Mouse (Mus musculus) cerebral cortex, adult 2 months (tissue): ENCODE results near the gene Gjb3.

ENCODE experiments used
- WGBS: fragments of 180-500 bp; shearing (Covaris S2); methylation state at CpG from one replicate; pipeline ENCODE4 v1.1.7; 2018; 5-methylcytosine and 5-hydroxymethylcytosine counted together

Gene Gjb3

DNA sequence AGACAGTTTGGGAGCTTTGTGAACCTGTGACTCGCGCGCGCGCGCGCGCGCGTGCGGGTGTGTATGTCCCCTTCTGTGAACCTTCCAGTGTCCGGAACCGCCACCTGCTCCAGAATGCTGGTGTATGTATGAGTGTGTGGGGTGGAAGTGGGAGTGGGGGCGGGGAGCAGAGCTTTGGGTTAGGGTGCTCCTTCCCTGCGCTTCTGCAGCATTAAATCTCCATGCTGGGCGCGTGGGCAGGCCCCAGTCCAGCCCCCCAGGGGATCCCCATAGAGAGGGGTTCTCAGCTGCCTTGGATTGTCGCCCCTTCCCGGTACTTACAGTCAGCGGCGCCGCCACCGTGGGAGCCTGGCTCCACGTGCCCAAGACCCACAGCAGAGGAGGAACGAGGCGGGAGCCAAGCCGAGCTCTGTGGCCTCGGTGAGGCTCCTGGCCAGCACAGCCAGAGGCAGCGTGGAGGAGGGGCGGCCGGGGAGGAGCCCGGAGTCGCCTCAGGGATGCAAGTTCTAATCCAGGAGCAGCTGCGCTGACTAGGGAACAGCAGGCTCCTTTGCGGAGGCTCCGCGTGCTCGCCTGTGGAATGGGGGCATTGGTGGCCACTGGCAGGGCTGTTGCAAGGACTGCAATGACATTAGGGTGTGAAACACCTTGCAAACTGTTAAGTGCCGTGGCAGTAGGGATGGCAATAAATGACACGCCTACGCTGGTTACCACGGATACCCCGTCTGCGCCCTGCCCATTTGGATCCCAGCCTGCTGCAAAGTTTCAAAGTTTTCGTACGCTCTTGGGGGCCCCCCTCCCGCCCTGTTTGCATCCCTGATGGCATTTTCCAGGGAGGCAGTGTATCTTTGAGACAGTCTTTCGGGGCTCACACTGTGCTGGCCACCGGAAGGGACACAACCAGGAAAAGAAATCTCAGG is at the start of gene Gjb3:
Gene Gjb3 (minus strand): TSS at position 664 of the 920 bp plus-strand sequence.
- 2% methylated on average over 49 of the region's 49 CpGs for WGBS

GRCm38 (mm10) chr4:127377344-127377743 is 46.7 kb upstream of the Gjb3 start:
- WGBS = 34% methylated on average over 4 of the region's 4 CpGs

GRCm38 (mm10) chr4:127375541-127376177 is 45.0 kb upstream of the Gjb3 start:
- WGBS = 47% methylated on average over 17 of the region's 17 CpGs

DNA sequence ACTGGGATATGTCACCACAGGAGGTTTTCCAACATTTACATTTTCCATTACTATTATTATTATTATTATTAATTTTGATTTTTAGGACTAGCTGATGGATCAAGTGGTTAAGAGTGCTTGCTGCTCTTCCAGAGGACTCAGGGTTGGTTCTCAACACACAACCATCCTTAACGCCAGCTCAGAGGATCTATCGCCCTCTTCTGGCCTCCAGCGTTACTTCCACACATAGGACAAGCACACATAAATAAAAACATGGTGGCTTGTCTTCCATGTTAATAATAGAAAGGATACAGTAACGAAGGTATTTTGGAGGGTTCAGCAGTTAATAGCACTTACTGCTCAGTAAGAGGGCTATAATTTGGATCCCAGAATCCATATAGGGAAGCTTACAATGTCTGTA is 44.0 kb upstream of the Gjb3 start:
- 83% methylated on average over 4 of the region's 4 CpGs for WGBS

DNA sequence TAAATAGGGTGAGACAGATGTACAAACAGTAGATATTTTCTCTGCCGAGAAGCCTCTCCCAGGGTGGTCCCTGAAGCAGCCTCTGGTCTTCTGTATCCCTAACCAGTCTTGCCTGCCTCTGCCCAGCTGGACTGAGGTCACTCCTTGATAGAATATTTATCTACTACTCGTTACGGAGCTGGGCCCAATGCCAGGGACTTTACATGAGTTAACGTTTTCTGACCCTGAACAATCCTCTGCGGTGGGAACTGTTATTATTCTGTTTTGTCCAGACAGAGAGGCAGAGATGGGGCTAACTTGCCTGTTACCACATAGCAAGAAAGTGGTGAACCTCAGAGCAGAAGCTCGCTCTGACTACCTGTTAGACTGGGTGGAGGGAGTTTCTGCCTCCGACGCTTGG is 42.8 kb upstream of the Gjb3 start:
- WGBS = 68% methylated on average over 8 of the region's 8 CpGs

GRCm38 (mm10) chr4:127371546-127371945 is 40.9 kb upstream of the Gjb3 start:
- WGBS = 82% methylated on average over 5 of the region's 5 CpGs

DNA sequence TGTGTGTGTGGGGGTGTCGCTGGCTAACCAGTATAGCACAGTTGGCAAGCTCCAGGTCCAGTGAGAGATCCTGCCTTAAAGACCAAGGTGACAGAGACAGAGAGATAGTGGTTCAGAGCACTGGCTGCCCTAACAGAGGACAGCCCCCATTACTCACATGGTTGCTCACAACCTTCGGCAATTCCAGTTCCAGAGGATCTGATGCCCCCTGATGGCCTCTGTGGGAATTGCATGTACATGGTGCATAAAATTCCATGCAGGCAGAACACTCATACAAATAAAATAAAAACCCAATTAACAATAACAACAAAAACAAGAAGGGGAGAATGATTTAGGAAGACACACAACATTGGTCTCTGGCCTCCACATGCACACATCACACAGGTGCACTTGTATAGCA is 39.8 kb upstream of the Gjb3 start:
- 61% methylated on average over 2 of the region's 2 CpGs for WGBS

- WGBS = 23% methylated on average over 13 of the region's 13 CpGs
These were observed 37.8 kb upstream of the Gjb3 start for GRCm38 (mm10) chr4:127368379-127368973.

- WGBS = 55% methylated on average over 4 of the region's 4 CpGs
These were observed 35.2 kb upstream of the Gjb3 start for GRCm38 (mm10) chr4:127365834-127366233.

GRCm38 (mm10) chr4:127365433-127365832 is 34.8 kb upstream of the Gjb3 start:
- WGBS = 59% methylated on average over 5 of the region's 5 CpGs

- 75% methylated on average over 6 of the region's 6 CpGs for WGBS
These were observed 33.8 kb upstream of the Gjb3 start for GRCm38 (mm10) chr4:127364431-127364830.

DNA sequence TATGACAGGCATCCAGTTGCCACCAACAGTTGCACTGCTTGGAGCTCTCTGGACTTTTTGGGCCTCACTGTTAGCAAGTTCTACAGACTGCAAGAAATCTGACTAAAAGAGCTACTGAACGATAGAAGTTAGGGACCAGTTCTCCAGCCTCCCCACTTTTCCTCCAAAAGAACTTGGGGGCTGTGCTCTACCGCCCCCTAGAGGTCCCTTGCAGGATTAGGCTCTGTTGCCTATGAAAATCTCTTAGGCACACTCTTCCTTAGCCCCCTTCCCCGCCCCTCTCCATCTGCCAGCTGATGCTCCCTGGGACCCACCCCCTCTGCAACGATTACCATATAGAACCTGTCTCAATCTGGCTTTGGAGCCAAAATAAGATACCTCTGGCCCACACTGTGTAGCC is 32.7 kb upstream of the Gjb3 start:
- 64% methylated on average over 4 of the region's 4 CpGs for WGBS

DNA sequence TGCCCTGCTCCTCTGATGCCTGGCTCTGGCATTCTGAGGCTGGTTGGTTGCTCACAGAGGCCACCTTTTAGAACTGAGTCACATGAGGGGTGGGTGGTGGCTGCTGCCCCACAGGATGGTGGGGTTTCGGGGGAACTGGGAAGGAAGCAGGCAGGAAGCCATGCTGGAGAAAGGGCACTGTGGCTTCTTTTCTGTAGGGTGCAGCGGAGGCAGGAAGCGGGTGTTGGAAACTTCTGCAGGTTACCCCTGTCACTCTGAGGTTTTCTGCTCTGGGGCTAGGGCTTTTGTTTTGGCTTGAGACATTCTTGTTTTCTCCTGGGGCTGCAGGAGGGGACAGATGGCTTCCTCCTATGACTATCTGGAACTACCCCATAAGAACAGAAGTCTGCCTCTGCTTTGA is 31.9 kb upstream of the Gjb3 start:
- 72% methylated on average over 3 of the region's 3 CpGs for WGBS

DNA sequence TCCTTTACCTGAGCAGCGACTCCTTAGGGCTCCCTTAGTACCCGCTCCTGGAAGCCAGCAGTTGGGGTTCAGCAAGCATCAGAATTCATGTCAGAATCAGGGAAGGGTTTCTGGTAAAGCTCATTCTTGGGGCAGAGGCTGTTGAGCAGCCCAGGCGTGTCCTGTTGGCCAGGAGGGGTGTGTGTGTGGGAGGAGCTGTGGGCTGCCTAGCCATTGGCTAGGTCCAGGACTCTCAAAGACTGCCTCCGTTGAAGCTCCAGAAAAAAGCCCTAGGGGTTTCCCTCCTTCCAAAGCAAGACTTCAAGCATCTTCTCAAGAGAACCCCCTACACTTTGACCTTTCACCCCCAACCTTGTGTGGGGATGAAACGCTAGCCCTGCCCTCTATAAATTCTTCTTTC is 27.4 kb upstream of the Gjb3 start, which contains the start of gene Gjb5:
Gene Gjb5 (minus strand): TSS at position 164 of the 400 bp plus-strand sequence.
- 57% methylated on average over 5 of the region's 5 CpGs for WGBS

DNA sequence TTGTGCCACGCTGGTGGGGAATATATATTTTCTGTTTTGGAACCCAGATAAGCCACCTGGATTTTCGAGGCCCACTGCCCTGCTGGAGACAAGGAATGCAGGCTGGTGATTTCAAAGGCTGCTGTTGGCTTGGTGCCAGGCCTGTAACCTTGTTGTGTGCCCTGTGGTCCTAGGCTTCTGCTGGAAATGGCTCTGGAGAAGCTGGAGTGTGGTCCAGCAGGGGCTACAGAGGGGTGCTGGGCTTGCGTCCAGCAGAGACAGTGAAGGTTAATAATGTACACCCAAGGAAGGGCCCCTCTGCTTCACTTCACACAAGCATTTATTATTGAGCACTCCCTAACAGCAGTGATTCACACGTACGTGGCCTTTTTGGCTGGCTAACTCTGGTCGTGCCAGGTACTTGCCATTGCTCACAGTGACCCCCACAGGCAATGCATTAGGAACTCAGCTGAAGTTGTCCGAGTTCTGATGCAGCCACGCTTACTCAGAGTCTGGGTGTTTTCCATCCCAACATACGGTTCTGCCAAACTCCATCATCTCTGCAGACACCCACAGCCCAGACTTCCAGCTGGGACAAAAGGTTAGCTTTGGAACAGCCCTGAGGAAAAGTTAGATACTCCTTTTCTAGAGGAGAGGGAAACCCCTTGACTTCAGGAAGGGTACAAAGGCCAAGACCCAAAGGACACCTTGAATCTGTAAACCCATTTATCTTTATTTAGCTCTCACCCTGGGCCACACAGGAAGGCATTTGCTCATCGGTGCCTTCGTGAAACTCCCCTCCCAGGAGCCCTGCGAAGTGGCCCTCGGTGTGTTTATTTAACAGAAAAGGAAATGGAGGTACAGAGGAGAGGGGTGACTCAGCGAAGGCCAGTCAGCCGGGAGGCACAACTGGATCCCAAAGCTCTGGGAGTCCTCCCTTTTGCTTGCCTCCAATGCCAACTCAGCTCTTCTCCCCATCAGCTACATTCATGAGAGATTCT is 24.2 kb upstream of the Gjb3 start:
- WGBS = 72% methylated on average over 15 of the region's 15 CpGs

- WGBS = 64% methylated on average over 8 of the region's 8 CpGs
These were observed 23.4 kb upstream of the Gjb3 start, which contains the start of gene Gjb4 for GRCm38 (mm10) chr4:127353951-127354438. TSS of gene Gjb4 (minus strand) at chr4:127354081.

DNA sequence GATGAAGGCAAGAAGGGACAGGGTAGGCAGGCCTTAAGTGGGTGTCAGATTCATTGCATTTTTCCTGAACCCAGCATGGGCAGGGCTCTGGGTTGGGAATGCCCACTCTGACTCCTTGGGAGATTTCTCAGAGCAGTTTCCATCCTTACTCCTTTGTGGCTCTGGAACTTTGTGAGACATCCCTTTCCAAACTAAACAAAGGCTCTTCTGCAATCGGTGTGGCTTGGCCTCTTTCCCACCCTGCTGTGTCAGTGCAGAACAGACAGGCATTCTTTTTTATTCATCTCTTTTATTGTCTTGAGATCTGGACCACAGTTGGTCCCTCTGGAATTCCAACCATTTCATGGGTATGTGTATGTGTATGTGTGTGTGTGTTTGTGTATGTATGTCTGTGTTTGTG is 21.9 kb upstream of the Gjb3 start:
- WGBS = 26% methylated on average over 1 of the region's 1 CpGs

- 76% methylated on average over 4 of the region's 4 CpGs for WGBS
These were observed 19.1 kb upstream of the Gjb3 start for GRCm38 (mm10) chr4:127349560-127350300.

GRCm38 (mm10) chr4:127345000-127345399 is 14.4 kb upstream of the Gjb3 start:
- 94% methylated on average over 5 of the region's 5 CpGs for WGBS

DNA sequence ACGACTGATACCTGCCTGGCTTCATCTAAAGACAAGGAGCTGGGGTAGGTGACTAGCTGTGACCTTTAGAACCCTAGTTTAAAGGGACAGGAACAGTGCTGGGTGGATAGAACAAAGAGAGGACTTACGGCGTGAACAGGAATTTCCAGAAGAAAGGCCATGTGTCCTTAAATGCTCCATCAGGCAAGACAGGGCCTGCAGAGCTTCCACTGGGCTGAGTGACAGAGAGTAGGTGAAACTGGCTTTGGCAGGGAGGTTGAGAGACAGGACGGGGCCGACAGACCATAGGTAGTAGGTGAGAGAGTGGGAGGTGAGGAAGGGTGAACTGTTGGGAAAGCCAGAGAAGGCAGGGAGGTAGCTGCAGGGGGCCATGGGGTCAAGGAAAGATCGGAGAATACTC is 10.7 kb upstream of the Gjb3 start:
- WGBS = 74% methylated on average over 6 of the region's 6 CpGs
